Mouse (Mus musculus) urinary bladder, adult 18-20 months (tissue): Measurements from ENCODE around the gene Cdh4.

Experiments
- DNase-seq, 2 experiments: peaks; one replicate each; pipeline ENCODE4 v3.0.0; 2022; ENCODE audit warnings: low spot score in 2 of 2, mixed read lengths in 2 of 2

Gene Cdh4

DNA sequence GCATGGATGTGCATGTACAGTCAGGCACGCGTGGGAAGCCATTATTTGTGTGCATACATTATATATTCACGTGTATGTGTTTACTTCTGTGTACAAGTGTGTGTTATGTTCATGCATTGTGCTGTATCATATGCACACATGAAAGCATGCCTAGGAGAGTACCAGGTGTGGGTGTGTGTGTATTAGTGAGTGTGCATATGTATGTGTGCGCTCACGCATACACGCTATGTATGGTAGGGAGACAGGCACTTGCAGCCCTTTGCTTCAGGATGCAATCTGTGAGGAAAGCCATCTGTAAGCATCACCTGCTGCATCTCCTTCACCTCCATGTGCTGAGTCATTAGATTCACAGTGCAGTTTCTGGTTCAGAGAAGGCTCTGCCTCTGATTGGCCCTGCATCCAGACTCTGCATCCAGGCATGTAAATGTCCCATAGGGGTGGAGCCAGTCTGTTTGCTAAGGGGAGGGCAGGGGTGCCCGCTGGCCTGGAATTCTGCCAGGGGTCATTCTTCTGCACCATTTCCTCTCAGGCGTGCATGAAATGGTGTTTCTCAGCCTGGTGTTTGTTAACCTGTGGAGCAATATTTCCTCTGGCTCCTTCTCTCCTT, 25.7 kb downstream of the Cdh4 start:
- DNase-seq: no peak

DNA sequence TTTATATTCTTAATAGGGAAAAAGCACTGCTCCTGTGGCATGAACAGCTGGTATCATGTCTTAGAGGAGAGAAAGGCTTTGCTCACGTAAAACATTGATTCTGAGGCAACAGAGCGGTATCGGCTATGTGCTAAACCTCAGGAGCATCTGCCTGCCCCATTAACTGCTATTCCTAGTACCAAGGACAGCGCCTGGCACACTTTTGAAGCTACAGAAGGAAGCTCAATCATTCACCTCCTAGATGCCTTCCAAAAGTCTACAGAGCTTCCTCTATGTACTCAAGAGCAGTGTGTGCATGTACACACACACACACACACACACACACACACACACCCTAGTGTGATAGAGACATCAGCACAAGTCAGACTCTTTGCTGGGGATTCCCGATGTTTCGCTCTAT, 34.4 kb downstream of the Cdh4 start:
- DNase-seq: no peak

DNA sequence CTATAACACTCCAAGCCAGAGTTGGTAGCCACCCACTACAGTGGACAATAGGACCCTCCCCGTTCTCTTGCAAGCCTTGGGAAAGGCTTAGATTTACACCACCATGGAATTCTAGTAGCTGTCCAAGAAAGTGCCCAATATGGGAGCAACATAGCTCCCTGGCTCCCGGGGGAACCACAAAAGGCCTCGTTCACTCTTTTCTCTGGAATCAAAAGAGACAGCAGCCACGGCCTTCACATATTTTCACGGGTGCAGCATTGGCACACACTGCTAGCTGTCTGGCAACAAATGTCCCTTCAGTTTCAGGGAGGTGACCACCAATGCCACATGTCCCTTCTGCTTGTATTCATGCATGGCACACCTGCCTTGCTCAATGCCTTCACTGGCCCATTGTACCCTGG, 38.6 kb downstream of the Cdh4 start:
- no peak for DNase-seq

DNA sequence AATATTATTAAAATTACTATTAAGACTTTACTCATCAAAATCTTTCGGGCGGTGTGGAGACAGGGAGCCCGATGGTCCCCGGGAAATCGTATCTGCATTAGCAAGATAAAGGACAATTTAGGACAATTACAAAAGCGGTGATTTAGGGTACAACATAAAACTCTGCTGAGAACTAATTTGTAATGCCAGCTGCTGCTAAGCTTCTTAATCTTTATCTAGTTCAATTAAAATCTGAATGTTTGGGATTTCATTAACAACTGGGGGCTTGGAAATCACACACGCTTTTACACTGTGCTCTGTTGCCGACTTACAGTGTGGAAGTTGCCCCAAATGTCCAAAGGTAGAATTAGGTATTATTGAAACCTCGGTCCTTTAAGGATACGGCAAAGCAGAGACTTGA, 39.1 kb downstream of the Cdh4 start:
- no peak for DNase-seq

DNA sequence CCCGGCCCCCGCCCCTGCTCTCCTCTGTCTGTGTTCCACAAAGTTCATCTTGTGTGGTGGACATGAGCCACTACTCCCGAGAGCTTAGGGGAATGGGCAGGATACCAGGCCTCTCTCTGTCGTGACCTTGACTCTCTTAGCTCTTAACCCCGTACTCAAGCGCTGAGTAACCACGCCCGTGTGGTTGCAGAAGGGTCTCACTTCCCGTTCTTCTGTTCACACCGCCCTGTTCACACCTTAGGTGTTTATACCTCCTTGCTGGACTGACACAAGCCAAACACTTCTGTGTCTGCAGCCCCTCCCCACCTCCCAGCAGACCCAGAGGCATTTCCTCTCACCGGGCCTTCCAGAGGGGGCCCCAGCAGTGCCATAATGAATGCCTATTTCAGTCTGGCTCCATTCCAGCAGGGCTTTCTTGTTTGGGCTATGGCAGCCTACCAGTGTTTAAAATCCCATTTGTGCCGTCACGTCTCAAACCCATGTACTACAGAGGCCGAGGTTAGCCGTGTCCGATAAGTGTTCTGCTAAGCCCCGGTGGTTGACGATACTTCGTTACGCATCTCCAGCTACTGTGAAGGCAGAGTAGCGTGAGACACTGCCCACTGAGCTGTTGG, 46.4 kb downstream of the Cdh4 start:
- DNase-seq: no peak

DNA sequence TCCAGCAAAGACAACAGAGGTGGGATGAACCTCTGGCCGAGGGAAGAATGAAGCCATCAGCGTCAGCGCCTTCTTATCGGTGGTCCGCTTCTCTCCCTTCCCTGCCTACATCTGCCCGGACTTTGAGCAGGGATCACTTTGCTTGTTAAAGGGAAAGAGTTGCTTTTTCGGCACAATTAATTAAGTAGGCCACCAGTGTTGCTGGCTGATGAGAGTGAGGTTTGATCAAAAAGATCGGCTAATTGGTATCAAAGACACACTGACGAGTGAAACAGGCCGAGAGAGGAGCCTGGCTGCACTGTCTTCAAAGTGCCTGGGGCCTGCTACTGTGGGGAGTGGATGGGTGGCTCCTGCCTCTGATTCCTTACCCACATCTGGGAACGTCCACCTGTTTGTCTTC, 49.7 kb downstream of the Cdh4 start:
- DNase-seq: no peak

DNA sequence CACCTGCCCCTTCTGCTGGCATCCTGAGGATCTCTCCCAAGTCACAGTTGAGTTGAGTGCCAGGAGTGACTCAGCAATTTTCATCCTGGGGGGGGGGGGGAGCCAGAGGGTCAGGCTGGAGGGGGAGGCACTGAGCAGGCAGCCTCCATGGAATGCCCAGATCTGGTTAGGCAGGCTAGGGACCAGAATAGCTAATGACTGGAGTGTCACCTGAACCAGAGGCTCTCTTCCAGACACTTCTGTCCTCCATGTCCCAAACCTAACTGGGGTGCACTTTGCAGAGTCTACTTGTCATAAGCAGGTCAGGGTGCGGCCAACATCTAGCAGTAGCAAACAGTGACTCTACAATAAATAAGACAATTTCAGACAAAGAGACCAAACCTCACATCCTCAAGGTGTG, 52.0 kb downstream of the Cdh4 start:
- no peak for DNase-seq

DNA sequence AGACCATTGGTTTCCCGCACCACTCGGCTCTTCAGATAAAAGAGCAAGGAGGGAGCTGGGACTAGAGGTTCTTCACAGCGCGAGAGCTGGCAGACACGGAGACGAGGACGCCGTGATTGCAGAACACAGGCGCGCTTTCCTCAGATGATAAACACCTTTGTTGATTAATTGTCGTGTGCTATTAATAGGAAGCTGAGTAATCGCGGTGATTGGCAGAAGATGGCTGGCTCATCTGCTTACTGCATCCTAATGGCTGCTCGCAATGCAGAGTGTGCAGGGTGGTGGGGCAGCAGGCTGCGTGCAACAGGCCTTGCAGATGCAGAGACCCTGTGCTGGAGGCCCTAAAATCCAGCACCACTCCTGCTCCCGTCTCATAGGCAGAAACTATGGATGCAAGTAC, 68.2 kb downstream of the Cdh4 start:
- no peak for DNase-seq

DNA sequence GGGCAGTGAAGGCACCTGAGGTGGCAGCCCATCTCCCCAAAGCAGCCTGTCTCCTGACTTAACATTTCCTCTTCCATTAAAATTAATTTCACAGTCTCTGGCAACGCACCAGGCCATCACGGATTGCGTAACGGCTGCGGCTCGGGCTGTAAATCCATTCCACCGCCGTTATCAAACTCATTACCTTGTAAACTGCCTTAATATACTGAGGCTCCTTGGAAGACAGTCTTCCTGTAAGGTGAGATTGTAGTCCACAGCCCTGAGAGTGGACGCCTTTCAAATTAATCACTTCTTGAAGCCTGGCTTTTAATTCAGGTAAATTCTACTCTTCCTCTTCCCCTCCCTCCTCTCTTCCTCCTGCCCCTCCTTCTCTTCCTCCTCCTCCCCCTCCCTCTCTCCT, 74.3 kb downstream of the Cdh4 start:
- no peak for DNase-seq

DNA sequence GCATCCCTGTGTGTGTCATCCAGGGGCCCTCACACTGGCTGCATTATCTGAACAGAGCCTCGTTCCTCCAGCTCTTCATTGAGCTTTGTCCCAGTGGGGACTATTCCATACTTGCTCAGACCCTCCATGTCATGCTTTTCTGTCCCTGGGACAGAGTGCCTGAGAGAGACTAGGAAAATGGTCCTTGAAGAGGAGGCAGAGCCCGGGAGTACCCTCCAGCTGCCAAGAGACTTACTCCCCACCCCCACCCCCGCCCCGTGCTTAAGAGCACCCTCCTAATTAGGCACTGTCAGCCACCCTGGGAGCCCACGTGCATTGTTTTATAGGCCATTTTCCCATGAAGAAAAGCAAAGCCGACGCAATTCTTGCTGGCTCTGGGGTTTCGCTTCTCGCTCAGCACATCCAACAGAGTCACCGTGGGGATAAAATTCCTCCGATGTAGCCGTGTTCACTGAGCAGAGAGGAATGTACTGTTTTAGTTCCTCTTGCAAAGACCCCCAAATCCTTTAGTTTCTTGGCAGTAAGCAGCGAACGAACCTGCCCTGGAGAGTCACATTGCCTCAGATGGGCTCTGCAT, 76.3 kb downstream of the Cdh4 start:
- DNase-seq: no peak

DNA sequence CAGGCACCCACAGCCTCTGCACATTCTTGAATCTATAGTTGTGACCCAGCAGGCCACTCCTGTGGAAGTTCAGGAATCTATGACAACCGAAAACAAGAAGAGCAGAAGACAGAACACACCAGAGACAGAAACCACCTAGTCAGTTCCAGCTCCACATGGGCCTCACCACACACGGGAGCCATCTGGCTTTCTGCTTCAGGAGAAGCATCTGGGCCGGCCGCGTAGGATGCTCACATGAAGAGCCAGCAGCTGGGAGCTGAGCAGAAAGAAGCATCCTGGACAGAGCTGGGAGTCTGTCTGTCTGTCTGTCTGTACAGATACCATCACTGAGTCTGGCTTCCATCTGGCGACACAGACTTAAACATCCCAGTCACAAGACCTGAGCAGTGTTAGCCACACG, 76.9 kb downstream of the Cdh4 start:
- DNase-seq: no peak

DNA sequence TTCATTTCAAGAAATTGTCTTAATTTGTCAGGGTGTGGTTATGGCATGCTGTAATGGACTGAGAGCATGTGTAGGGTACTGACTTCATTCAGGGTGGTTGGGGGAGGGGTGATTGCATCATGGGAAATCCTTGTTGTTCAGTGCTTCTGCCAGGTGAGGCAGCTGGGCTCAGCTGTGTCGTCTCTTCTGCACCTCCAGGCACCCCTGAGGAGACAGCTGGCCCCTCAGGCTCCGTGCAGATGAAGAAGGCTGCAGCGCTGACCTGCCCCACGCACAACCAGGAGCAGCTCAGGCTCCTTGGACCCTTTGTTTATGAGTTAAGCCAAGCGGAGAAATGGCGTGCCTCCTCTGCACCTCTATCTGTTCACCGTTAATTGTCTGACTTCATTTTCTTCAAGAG, 77.7 kb downstream of the Cdh4 start:
- no peak for DNase-seq

DNA sequence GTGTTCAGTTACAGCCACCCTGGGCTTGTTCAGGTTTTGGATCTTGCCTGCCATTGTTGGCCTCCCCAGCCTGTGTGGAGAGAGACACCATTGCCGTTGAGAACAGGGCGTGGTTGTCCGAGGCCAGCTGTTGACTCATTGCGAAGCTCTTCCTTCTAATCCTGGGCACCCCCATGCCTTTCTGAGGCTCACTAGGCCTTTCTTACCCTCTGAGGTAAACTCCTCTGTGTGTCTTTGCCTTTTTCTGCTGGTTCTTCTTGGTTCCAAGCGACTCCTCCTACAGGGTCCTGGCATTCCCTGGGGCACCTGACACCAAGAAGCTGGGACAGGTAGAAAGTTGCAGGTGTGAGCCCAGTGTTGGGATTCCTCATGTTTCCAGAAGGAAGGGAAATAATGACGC, 78.7 kb downstream of the Cdh4 start:
- no peak for DNase-seq

DNA sequence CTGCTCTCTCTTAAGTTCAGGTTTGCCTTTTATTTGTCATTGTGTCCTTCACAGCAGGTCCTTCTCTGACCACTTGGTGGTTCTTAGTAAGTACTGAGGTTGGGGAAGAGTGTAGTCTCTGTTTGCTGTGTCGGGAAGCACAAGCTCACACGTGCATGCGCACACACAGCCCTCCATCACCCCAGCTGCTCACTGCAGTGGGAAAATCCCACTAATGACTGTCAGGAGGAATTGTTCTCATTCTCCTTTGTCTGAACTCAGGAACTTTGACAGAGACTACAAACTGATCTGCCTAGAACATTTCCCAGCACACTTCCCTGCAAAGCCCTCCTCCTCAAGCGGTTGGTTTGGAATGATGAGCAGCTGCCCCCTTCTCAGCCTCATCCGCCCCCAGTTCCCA, 79.2 kb downstream of the Cdh4 start:
- DNase-seq: no peak

DNA sequence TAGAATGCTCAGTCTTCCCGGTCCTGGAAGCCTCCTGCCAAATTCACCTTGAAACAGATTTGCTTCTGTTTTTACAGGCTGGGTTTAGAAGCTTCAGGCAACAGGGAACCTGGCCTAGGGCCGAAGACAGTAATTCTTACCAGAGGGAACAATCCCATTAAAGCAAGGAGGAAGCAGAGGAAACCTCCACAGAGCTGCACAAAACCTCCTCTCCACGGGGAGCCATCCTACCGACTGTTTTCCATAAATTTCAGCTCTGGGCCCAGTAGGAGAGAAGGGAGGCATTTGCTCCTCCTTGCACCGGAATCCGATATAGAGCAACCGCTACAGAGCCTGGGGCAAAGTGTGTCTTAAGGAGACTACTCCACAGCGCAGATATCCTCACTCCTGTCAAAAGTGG, 79.9 kb downstream of the Cdh4 start:
- DNase-seq: no peak

DNA sequence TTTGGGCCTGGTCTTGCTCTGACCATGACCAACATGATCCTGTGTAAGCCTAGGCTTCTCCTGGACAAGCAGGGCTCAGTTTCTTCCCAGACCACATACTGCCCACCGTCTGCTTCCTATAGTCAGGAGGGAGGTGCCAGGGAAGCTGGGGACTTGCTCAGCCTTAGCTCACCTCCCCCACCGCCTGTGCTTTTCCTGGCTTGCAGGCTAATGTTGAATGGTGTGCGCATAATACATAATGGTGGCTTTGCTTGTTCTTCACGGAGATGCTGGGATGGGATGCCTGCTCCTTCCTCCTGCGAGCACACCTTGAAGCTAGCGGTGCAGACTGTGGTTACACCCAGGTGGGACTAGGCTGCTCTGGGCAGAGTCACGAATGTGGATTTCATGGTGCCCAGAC, 84.7 kb downstream of the Cdh4 start:
- DNase-seq: no peak

DNA sequence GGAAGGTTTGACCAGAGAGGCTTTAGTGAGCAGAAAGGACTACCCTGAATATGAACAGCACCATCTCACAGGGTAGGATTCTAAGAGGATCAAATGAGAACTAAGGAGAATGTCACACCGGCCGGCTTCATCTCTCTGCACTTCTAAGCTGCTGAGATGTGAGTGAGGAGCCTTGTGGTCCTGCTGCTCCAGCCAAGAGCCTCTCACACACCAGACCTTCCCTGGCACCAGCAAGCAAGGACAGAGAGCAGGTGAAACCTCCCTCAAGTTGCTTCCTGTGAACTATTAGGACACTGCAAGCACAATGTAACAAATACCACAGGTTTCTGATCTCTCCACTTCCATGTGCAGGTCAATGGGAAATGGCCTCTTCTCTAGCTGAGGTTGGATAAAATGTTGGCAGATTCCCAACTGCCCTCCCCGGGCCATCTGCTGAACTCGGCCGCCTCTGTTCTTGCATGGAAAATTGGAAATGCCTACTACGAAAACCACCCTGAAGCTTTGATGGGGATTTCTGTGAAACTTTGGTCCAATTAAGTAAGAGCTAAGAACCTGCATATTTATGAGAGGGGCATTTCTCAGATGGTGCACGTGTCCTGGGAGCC, 88.3 kb downstream of the Cdh4 start:
- DNase-seq: no peak

DNA sequence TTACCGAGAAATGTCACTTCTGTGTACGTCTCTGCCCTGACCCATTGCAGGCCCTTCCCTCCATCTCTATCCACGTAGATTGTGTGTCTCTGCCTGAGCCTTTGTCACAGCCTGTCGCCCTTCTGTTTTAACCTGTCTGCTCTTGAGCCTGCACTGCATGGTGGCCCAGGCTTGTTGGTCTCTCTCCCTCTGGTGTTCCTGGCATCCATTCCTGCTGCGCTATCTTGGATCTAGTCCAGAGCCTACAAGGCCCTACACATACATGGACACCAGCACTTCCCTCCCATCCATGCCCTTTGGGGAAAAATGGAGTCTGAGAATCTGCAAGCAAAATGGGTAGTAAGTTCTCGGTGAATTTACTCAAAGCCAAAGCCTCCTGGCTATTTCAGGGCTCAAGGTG, 91.0 kb downstream of the Cdh4 start:
- DNase-seq: no peak

DNA sequence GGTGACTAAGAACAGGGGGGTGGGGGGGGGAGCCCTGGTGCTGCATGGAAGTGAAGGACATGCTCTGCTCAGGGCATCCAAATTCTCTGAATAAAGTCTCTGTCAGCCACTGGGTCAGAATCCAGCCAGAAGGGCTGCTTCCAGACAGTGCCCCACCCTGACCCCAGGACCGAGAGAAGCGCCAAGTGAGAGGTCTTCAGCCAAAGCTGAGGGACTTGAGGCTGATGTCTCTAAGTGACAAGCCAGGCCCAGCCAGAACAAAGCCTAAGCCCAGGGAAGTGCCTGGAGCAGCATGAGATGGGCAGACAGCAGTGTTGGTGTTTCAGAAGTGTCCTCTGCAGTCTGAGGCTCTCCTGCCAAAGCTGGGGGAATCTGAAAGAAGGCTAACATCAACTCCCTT, 91.7 kb downstream of the Cdh4 start:
- DNase-seq: no peak

DNA sequence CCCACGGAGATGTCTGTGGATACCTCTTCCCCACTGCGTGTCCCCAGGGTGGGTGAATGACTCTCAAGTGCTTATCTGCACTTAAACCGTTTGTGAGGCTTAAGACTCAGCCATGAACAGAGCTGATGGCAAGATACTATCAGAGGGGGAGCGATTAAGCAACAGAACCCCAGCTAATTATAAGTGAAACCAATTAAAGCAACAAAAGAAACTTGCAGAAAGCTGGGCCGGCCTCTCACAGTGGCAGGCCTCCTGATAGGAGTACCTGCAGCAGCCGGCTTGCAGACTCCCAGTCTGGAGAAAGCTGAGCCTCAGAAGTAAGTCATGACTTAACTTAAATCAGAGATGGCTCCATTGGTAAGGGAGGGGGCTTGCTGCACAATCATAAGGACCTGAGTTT, 93.0 kb downstream of the Cdh4 start:
- no peak for DNase-seq

DNA sequence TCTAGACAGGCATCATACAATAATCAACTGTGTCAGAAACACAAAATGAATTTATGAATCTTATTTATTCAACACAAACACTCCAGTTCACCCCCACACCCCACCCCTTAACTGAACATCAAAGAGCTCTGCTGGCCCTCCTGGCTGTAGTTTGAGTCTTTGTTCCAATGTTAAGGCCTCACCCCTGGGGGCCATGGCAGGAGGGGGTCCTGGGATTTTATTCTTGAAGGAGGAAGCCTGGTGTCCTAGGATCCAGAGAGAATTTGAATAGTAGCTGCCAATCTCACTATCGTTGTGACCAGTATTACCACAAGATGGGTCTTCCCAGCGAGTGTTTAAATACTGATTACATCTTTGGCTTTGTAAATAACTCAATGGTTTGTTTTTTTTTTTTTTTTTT, 94.5 kb downstream of the Cdh4 start:
- DNase-seq: no peak

DNA sequence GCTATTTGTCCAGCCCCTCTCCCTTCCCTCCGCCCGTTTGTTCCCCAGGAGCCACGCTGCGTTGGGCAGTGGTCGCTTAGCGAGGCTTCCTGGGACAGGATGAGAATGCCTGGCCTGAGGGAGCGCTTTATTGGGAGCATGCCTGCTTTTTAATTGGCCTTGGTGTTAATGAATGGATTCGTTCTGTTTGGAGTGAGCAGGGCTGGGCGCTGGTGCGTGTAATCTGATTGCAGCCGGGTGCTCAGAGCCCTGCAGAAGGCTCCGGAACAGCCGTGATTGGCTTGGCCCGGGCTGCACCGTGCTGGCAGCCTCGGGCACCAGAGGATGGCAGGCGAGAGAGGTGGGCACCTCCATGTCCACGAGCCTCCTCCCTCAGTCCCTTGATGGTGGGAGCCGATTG, 95.2 kb downstream of the Cdh4 start:
- no peak for DNase-seq

DNA sequence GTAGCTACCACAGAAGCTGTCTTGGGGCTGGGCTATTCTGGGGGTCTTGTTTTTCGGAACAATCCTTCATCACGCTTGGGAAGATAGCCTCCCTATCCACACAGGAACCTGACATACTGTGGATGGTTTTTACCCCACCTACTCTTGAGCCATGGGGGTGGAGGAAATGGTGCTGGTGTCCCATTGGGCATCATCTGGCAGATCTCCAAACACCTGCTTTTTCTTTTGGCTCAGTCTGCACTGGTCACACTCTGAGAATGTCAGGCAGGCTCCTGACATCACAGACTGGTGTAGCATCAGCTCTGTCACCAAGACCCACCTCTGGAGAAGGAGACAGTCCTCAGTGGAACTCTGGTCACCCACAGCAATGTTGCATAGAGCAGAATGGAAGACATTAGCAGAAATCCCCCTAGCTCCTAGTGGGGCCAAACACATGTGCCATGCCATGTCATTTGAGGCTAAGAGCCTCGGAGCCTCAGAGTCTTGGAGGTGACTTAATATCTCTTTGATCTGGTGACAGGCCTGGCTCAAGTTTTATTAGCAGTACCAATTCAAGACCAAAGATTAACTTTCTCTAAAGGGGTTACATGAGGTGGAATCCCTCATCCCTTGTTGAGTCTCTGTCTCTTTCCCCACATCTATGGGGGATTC, 95.7 kb downstream of the Cdh4 start:
- no peak for DNase-seq
